Mouse (Mus musculus) brain, adult 10 weeks (tissue): ENCODE measurements around the gene Ap1g2. TPM values are rescaled to one million over a fixed set of nuclear protein-coding genes. Genes with fewer than 3 reads are reported as not detected.

ENCODE experiments used
- polyA plus RNA-seq: library from polyadenylated mRNA; stranded (reverse); fragments of 350-450 nt; fragmentation: Illumina TruSeq; extraction: RNeasy Lipid Tissue Mini Kit (QIAGEN cat#74804); gene quantifications from one replicate; pipeline ENCODE4 v1.2.3, GENCODE M21; 2015; ENCODE audit warnings: low read depth, low replicate concordance

Gene Ap1g2
- 7.5 TPM for polyA plus RNA-seq

GRCm38 (mm10) chr14:55105836-55106809, at the start of gene Ap1g2:
Ap1g2 (minus strand) TSS chr14:55106593.

GRCm38 (mm10) chr14:55116425-55117200, 10.2 kb upstream of the Ap1g2 start, which contains the start of gene Jph4:
Jph4 (minus strand) TSS chr14:55116935.

GRCm38 (mm10) chr14:55094704-55095231, 11.6 kb downstream of the Ap1g2 start, which contains the start of gene Thtpa:
Thtpa (plus strand) TSS chr14:55094784.

GRCm38 (mm10) chr14:55092011-55092577, 14.3 kb downstream of the Ap1g2 start, which contains the start of gene Zfhx2:
Zfhx2 (minus strand) TSS chr14:55092324.

Other genes starting within 250 kb of the Ap1g2 start
- 11.7 TPM for gene Homez, start 235.6 kb downstream of the Ap1g2 start, polyA plus RNA-seq
- 18.4 TPM for gene Ppp1r3e, start 229.0 kb downstream of the Ap1g2 start, polyA plus RNA-seq
- gene Bcl2l2, start 223.2 kb downstream of the Ap1g2 start, polyA plus RNA-seq: 100 TPM
- gene Gm20521, start 223.2 kb downstream of the Ap1g2 start, polyA plus RNA-seq: not detected
- 242 TPM for gene Pabpn1, start 214.1 kb downstream of the Ap1g2 start, polyA plus RNA-seq
- 521 TPM for gene Slc22a17, start 193.5 kb downstream of the Ap1g2 start, polyA plus RNA-seq
- 10.0 TPM for gene Efs, start 180.5 kb downstream of the Ap1g2 start, polyA plus RNA-seq
- gene Il25, start 173.9 kb downstream of the Ap1g2 start, polyA plus RNA-seq: not detected
- gene Cmtm5, start 170.3 kb downstream of the Ap1g2 start, polyA plus RNA-seq: 113 TPM
- 1.4 TPM for gene Myh6, start 139.7 kb downstream of the Ap1g2 start, polyA plus RNA-seq
- gene Gm17428, start 129.7 kb downstream of the Ap1g2 start, polyA plus RNA-seq: not detected
- 17.5 TPM for gene Myh7, start 112.0 kb downstream of the Ap1g2 start, polyA plus RNA-seq
- gene Ngdn, start 91.1 kb downstream of the Ap1g2 start, polyA plus RNA-seq: 34.0 TPM
- gene Zfhx2, start 14.3 kb downstream of the Ap1g2 start, polyA plus RNA-seq: 15.5 TPM
- gene Thtpa, start 11.8 kb downstream of the Ap1g2 start, polyA plus RNA-seq: 28.1 TPM
- 157 TPM for gene Jph4, start 10.3 kb upstream of the Ap1g2 start, polyA plus RNA-seq
- not detected for gene Dhrs2, start 115.4 kb upstream of the Ap1g2 start, polyA plus RNA-seq